Mouse (Mus musculus) megakaryocyte-erythroid progenitor cell, adult 5-6 weeks (primary cell): ENCODE measurements at regions not wholly inside any gene's neighbourhood (a gene's known extent, or its start where the extent isn't known, plus 50 kb on each side); places are given as distances from the start of the nearest gene placed in this dataset.
"Not testable (repeated sequence)": the region's sequence is repeated elsewhere in the genome, so short reads cannot be mapped to it uniquely, and the experiment has no call there.

ENCODE experiments used
- ATAC-seq: replicated peaks from 2 replicates; pipeline ENCODE4 v1.8.0; 2016; ENCODE audit warnings: mild to moderate bottlenecking, inconsistent platforms; ENCODE audit not compliant: severe bottlenecking, poor library complexity, low FRiP score, low TSS enrichment

GRCm38 (mm10) chr6:69516226-69516625, 1275.8 kb downstream of the Rpia start:
- 0 out of 2 replicates have a peak, but pooled peaks have one; percentile 61 for ATAC-seq

GRCm38 (mm10) chr6:69507995-69508394, 1284.0 kb downstream of the Rpia start:
- no peak for ATAC-seq

- not testable (repeated sequence) for ATAC-seq
Measured at GRCm38 (mm10) chr6:69500056-69500455, 1292.0 kb downstream of the Rpia start.
